Mouse (Mus musculus) intestine, embryonic 14.5 days (tissue): Measurements from ENCODE around the gene Acer3. TPM values are rescaled to one million over a fixed set of nuclear protein-coding genes. Genes with fewer than 3 reads are reported as not detected.
"Not testable (repeated sequence)": the region's sequence is repeated elsewhere in the genome, so short reads cannot be mapped to it uniquely, and the experiment has no call there.

Experiments
- ATAC-seq: fragments of 200-750 bp; cut with Nextera tagmentation; replicated peaks from 2 replicates; pipeline ENCODE4 v1.8.0; 2017; ENCODE audit warnings: low read depth, moderate number of reproducible peaks, moderate TSS enrichment, moderate library complexity; ENCODE audit not compliant: low FRiP score, low TSS enrichment
- DNase-seq: peaks from one replicate; pipeline ENCODE4 v3.0.0-alpha.2; 2018; ENCODE audit warnings: low spot score
- H3K27ac ChIP-seq: fragments of 300-500 bp; sonication (generic); 2 replicates; pipeline ENCODE4 v1.5.1; 2014; ENCODE audit warnings: low read depth, mild to moderate bottlenecking, control low read depth
- H3K27me3 ChIP-seq: fragments of 300-500 bp; sonication (generic); replicated peaks from 2 replicates; pipeline ENCODE4 v1.6.1; 2014; ENCODE audit warnings: low read length, control low read depth; ENCODE audit not compliant: control insufficient read depth, insufficient read depth
- H3K36me3 ChIP-seq: fragments of 300-500 bp; sonication (generic); 2 replicates; pipeline ENCODE4 v1.6.1; 2014; ENCODE audit warnings: low read length, control low read depth; ENCODE audit not compliant: control insufficient read depth, insufficient read depth
- H3K4me1 ChIP-seq: fragments of 300-500 bp; sonication (generic); replicated peaks from 2 replicates; pipeline ENCODE4 v1.6.1; 2014; ENCODE audit warnings: low read length, control low read depth, mixed read lengths; ENCODE audit not compliant: control insufficient read depth, insufficient read depth
- H3K4me2 ChIP-seq: fragments of 300-500 bp; sonication (generic); 2 replicates; pipeline ENCODE4 v1.6.1; 2014; ENCODE audit warnings: low read length
- H3K4me3 ChIP-seq: fragments of 300-500 bp; sonication (generic); 2 replicates; pipeline ENCODE4 v1.5.1; 2014; ENCODE audit warnings: low read depth, low read length, control low read depth, mixed read lengths
- H3K9ac ChIP-seq: fragments of 300-500 bp; sonication (generic); 2 replicates; pipeline ENCODE4 v1.6.1; 2014; ENCODE audit warnings: mild to moderate bottlenecking, low read length
- H3K9me3 ChIP-seq: fragments of 300-500 bp; sonication (generic); 2 replicates; pipeline ENCODE4 v1.6.1; 2016; ENCODE audit warnings: low read length, control low read depth; ENCODE audit not compliant: control insufficient read depth
- WGBS: fragments of 180-500 bp; shearing (Covaris S2); extraction: QIAGEN DNeasy Blood & Tissue Kit; methylation state at CpG from one replicate; pipeline ENCODE4 v1.1.7; 2014; 5-methylcytosine and 5-hydroxymethylcytosine counted together
- polyA plus RNA-seq: library from polyadenylated mRNA; unstranded; fragments of >200 nt; fragmentation: Nextera tagmentation; extraction: Ambion mirVana; gene quantifications from 2 replicates; pipeline ENCODE4 v1.2.1, GENCODE M21; 2014

Acer3 gene
- polyA plus RNA-seq, 1 experiment from 2014 or later, result 21.7 TPM

- H3K9ac ChIP-seq, result no peak overlapping the region
- no peaks in the 10 kb centered on the region for H3K36me3 ChIP-seq
- no peak for DNase-seq
- no peak for ATAC-seq
- H3K9me3 ChIP-seq, result no peaks in the 10 kb centered on the region
- 87% methylated on average over 1 of the region's 1 CpGs for WGBS
- H3K4me3 ChIP-seq, result no peak overlapping the region
- no peak overlapping the region for H3K4me2 ChIP-seq
- H3K27me3 ChIP-seq, result no peaks in the 10 kb centered on the region
- H3K27ac ChIP-seq, result no peak overlapping the region
- H3K4me1 ChIP-seq, result no peaks in the 10 kb centered on the region
These were observed 28.1 kb downstream of the Acer3 start for GRCm38 (mm10) chr7:98292901-98293300.

- Histone ChIP-seq H3K36me3 (no peaks in the 10 kb centered on the region), H3K27me3 (no peaks in the 10 kb centered on the region), H3K27ac (no peak overlapping the region), H3K4me1 (no peaks in the 10 kb centered on the region), H3K9me3 (no peaks in the 10 kb centered on the region), H3K4me3 (no peak overlapping the region), H3K4me2 (no peak overlapping the region), H3K9ac (no peak overlapping the region)
- WGBS, result 51% methylated on average over 3 of the region's 3 CpGs
- DNase-seq (no peak), ATAC-seq (no peak)
These were observed 31.4 kb downstream of the Acer3 start for GRCm38 (mm10) chr7:98289585-98289984.

- Histone ChIP-seq H3K9ac (no peak overlapping the region), H3K9me3 (no peaks in the 10 kb centered on the region), H3K27ac (no peak overlapping the region), H3K27me3 (no peaks in the 10 kb centered on the region), H3K4me2 (no peak overlapping the region), H3K4me1 (no peaks in the 10 kb centered on the region), H3K36me3 (no peaks in the 10 kb centered on the region), H3K4me3 (no peak overlapping the region)
- ATAC-seq (no peak), DNase-seq (no peak)
These were observed 44.7 kb downstream of the Acer3 start for GRCm38 (mm10) chr7:98276263-98276662.

GRCm38 (mm10) chr7:98268166-98268565, 52.8 kb downstream of the Acer3 start:
- 25% methylated on average over 14 of the region's 15 CpGs for WGBS
- ATAC-seq, H3K27ac ChIP-seq, H3K9ac ChIP-seq, H3K4me1 ChIP-seq, H3K27me3 ChIP-seq, H3K4me3 ChIP-seq, DNase-seq, H3K36me3 ChIP-seq, H3K9me3 ChIP-seq: not testable (repeated sequence)
- peak overlapping the region; percentile 26; the same call in 1 of the 2 replicates for H3K4me2 ChIP-seq

GRCm38 (mm10) chr7:98252520-98252919, 68.5 kb downstream of the Acer3 start:
- ATAC-seq (no peak), DNase-seq (no peak)
- no peaks in the 10 kb centered on the region for H3K9me3 ChIP-seq
- no peak overlapping the region for H3K4me3 ChIP-seq
- WGBS, result 88% methylated on average over 2 of the region's 2 CpGs
- no peaks in the 10 kb centered on the region for H3K27me3 ChIP-seq
- H3K4me1 ChIP-seq, result no peaks in the 10 kb centered on the region
- H3K36me3 ChIP-seq, result no peaks in the 10 kb centered on the region
- no peak overlapping the region for H3K9ac ChIP-seq
- H3K27ac ChIP-seq, result no peak overlapping the region
- no peak overlapping the region for H3K4me2 ChIP-seq

GRCm38 (mm10) chr7:98236686-98237359, 84.2 kb downstream of the Acer3 start:
- 77% methylated on average over 3 of the region's 3 CpGs for WGBS
- DNase-seq, result no peak

GRCm38 (mm10) chr7:98223796-98224195, 97.2 kb downstream of the Acer3 start:
- no peaks in the 10 kb centered on the region for H3K9me3 ChIP-seq
- DNase-seq, result no peak
- H3K4me2 ChIP-seq, result no peak overlapping the region
- no peaks in the 10 kb centered on the region for H3K27me3 ChIP-seq
- H3K4me3 ChIP-seq, result no peak overlapping the region
- H3K9ac ChIP-seq, result no peak overlapping the region
- H3K27ac ChIP-seq, result no peak overlapping the region
- 92% methylated on average over 4 of the region's 4 CpGs for WGBS
- H3K4me1 ChIP-seq, result no peaks in the 10 kb centered on the region
- ATAC-seq, result no peak
- no peaks in the 10 kb centered on the region; the same call in 1 of the 2 replicates for H3K36me3 ChIP-seq

More at GRCm38 (mm10) chr7:98236686-98237359, 84.2 kb downstream of the Acer3 start:
- no peaks in the 10 kb centered on the region for H3K36me3 ChIP-seq
- no peak overlapping the region for H3K9ac ChIP-seq
- no peak overlapping the region for H3K4me2 ChIP-seq
- no peak for ATAC-seq
- no peaks in the 10 kb centered on the region for H3K27me3 ChIP-seq
- H3K9me3 ChIP-seq, result no peaks in the 10 kb centered on the region
- H3K4me1 ChIP-seq, result no peaks in the 10 kb centered on the region
- no peak overlapping the region for H3K4me3 ChIP-seq
- no peak overlapping the region for H3K27ac ChIP-seq

- Histone ChIP-seq H3K4me1 (no peaks in the 10 kb centered on the region), H3K36me3 (no peaks in the 10 kb centered on the region), H3K27me3 (no peaks in the 10 kb centered on the region), H3K4me3 (no peak overlapping the region), H3K9ac (no peak overlapping the region), H3K4me2 (no peak overlapping the region), H3K9me3 (no peaks in the 10 kb centered on the region), H3K27ac (no peak overlapping the region)
- no peak for DNase-seq
- no peak for ATAC-seq
These were observed 104.3 kb downstream of the Acer3 start for GRCm38 (mm10) chr7:98216713-98217112.

GRCm38 (mm10) chr7:98202946-98203345, 118.1 kb downstream of the Acer3 start:
- DNase-seq (no peak), ATAC-seq (no peak)
- H3K4me3 ChIP-seq, result no peak overlapping the region

More at GRCm38 (mm10) chr7:98202946-98203345, 118.1 kb downstream of the Acer3 start:
- no peak overlapping the region for H3K9ac ChIP-seq
- H3K27ac ChIP-seq, result no peak overlapping the region
- H3K9me3 ChIP-seq, result no peaks in the 10 kb centered on the region
- no peaks in the 10 kb centered on the region for H3K4me1 ChIP-seq
- H3K27me3 ChIP-seq, result no peaks in the 10 kb centered on the region
- WGBS, result 65% methylated on average over 4 of the region's 4 CpGs
- H3K4me2 ChIP-seq, result no peak overlapping the region
- no peaks in the 10 kb centered on the region for H3K36me3 ChIP-seq
